Mouse (Mus musculus): ENCODE data around the gene F2rl2.

The F2rl2 gene

GRCm38 (mm10) chr13:95696654-95697163, at the start of gene F2rl2:
TSS of gene F2rl2 (plus strand) at chr13:95696853.
- DNase-seq (ENCODE audit: low spot score in 2 of 2), result no peak

- DNase-seq (ENCODE audit: low spot score in 2 of 2), result no peak
Observed at GRCm38 (mm10) chr13:95647248-95647647, 49.4 kb upstream of the F2rl2 start.

GRCm38 (mm10) chr13:95649941-95650340, 46.7 kb upstream of the F2rl2 start:
- no peak for DNase-seq (ENCODE audit: low spot score in 2 of 2)

GRCm38 (mm10) chr13:95651870-95652668, 44.6 kb upstream of the F2rl2 start:
- DNase-seq (ENCODE audit: low spot score in 2 of 2), result no peak

GRCm38 (mm10) chr13:95653696-95654095, 43.0 kb upstream of the F2rl2 start:
- DNase-seq (ENCODE audit: low spot score in 2 of 2), result no peak

- no peak for DNase-seq (ENCODE audit: low spot score in 2 of 2)
Observed at GRCm38 (mm10) chr13:95655284-95655683, 41.4 kb upstream of the F2rl2 start.

GRCm38 (mm10) chr13:95657171-95657570, 39.5 kb upstream of the F2rl2 start:
- DNase-seq (ENCODE audit: low spot score in 2 of 2), result no peak

- DNase-seq (ENCODE audit: low spot score in 2 of 2), result no peak
Observed at GRCm38 (mm10) chr13:95659432-95659831, 37.2 kb upstream of the F2rl2 start.

- DNase-seq (ENCODE audit: low spot score in 2 of 2), result no peak
Observed at GRCm38 (mm10) chr13:95663834-95664233, 32.8 kb upstream of the F2rl2 start.

- DNase-seq (ENCODE audit: low spot score in 2 of 2), result no peak
Observed at GRCm38 (mm10) chr13:95665644-95666356, 30.9 kb upstream of the F2rl2 start.

GRCm38 (mm10) chr13:95667260-95667659, 29.4 kb upstream of the F2rl2 start:
- DNase-seq (ENCODE audit: low spot score in 2 of 2), result no peak

GRCm38 (mm10) chr13:95670534-95670933, 26.1 kb upstream of the F2rl2 start:
- DNase-seq (ENCODE audit: low spot score in 2 of 2), result no peak

- DNase-seq (ENCODE audit: low spot score in 2 of 2), result no peak
Observed at GRCm38 (mm10) chr13:95671108-95671897, 25.4 kb upstream of the F2rl2 start.

- no peak for DNase-seq (ENCODE audit: low spot score in 2 of 2)
Observed at GRCm38 (mm10) chr13:95672372-95672771, 24.3 kb upstream of the F2rl2 start.

- no peak for DNase-seq (ENCODE audit: low spot score in 2 of 2)
Observed at GRCm38 (mm10) chr13:95679078-95679477, 17.6 kb upstream of the F2rl2 start.

- DNase-seq (ENCODE audit: low spot score in 2 of 2), result no peak
Observed at GRCm38 (mm10) chr13:95679491-95679941, 17.1 kb upstream of the F2rl2 start.

GRCm38 (mm10) chr13:95684656-95685244, 11.9 kb upstream of the F2rl2 start:
- no peak for DNase-seq (ENCODE audit: low spot score in 2 of 2)

GRCm38 (mm10) chr13:95685736-95686135, 10.9 kb upstream of the F2rl2 start:
- DNase-seq (ENCODE audit: low spot score in 2 of 2), result no peak

GRCm38 (mm10) chr13:95688576-95688975, 8.1 kb upstream of the F2rl2 start:
- no peak for DNase-seq (ENCODE audit: low spot score in 2 of 2)

GRCm38 (mm10) chr13:95692201-95692600, 4.5 kb upstream of the F2rl2 start:
- DNase-seq (ENCODE audit: low spot score in 2 of 2), result peak in 1 of 2 experiments; percentile 31

GRCm38 (mm10) chr13:95696120-95696653, 466 bp upstream of the F2rl2 start:
- DNase-seq (ENCODE audit: low spot score in 2 of 2), result no peak
